Mouse (Mus musculus) liver (tissue): Measurements from ENCODE around the gene Slc9a9.

Experiments
- DNase-seq: peaks from one replicate; pipeline ENCODE4 v3.0.0-alpha.2; 2020; ENCODE audit warnings: mixed read lengths

Gene Slc9a9

GRCm38 (mm10) chr9:94968596-94969120 is 298.9 kb downstream of the Slc9a9 start:
- no peak for DNase-seq

GRCm38 (mm10) chr9:94969131-94969530 is 299.4 kb downstream of the Slc9a9 start:
- DNase-seq = no peak

- DNase-seq = no peak
Measured at GRCm38 (mm10) chr9:94972021-94972420, 302.3 kb downstream of the Slc9a9 start.

GRCm38 (mm10) chr9:94972693-94973092 is 303.0 kb downstream of the Slc9a9 start:
- DNase-seq = no peak

- no peak for DNase-seq
Measured at GRCm38 (mm10) chr9:94976191-94976590, 306.5 kb downstream of the Slc9a9 start.

- no peak for DNase-seq
Measured at GRCm38 (mm10) chr9:94993575-94993974, 323.9 kb downstream of the Slc9a9 start.

GRCm38 (mm10) chr9:95020136-95020706 is 350.5 kb downstream of the Slc9a9 start:
- no peak for DNase-seq

- DNase-seq = no peak
Measured at GRCm38 (mm10) chr9:95034140-95034970, 364.6 kb downstream of the Slc9a9 start.

- no peak for DNase-seq
Measured at GRCm38 (mm10) chr9:95036209-95036608, 366.5 kb downstream of the Slc9a9 start.

- DNase-seq = no peak
Measured at GRCm38 (mm10) chr9:95042420-95042819, 372.7 kb downstream of the Slc9a9 start.

- no peak for DNase-seq
Measured at GRCm38 (mm10) chr9:95052160-95052559, 382.5 kb downstream of the Slc9a9 start.

GRCm38 (mm10) chr9:95053183-95053582 is 383.5 kb downstream of the Slc9a9 start:
- DNase-seq = no peak

- DNase-seq = no peak
Measured at GRCm38 (mm10) chr9:95055843-95056242, 386.1 kb downstream of the Slc9a9 start.

- no peak for DNase-seq
Measured at GRCm38 (mm10) chr9:95060702-95061101, 391.0 kb downstream of the Slc9a9 start.

GRCm38 (mm10) chr9:95067037-95067436 is 397.3 kb downstream of the Slc9a9 start:
- no peak for DNase-seq

GRCm38 (mm10) chr9:95068466-95068865 is 398.8 kb downstream of the Slc9a9 start:
- DNase-seq = no peak

GRCm38 (mm10) chr9:95070832-95071519 is 401.3 kb downstream of the Slc9a9 start:
- no peak for DNase-seq

- DNase-seq = no peak
Measured at GRCm38 (mm10) chr9:95072450-95072955, 402.8 kb downstream of the Slc9a9 start.

GRCm38 (mm10) chr9:95073691-95074090 is 404.0 kb downstream of the Slc9a9 start:
- no peak for DNase-seq

- DNase-seq = no peak
Measured at GRCm38 (mm10) chr9:95075856-95076255, 406.1 kb downstream of the Slc9a9 start.

- no peak for DNase-seq
Measured at GRCm38 (mm10) chr9:95077938-95078337, 408.2 kb downstream of the Slc9a9 start.

GRCm38 (mm10) chr9:95078626-95079025 is 408.9 kb downstream of the Slc9a9 start:
- DNase-seq = no peak

GRCm38 (mm10) chr9:95079951-95080350 is 410.2 kb downstream of the Slc9a9 start:
- no peak for DNase-seq
